Mouse (Mus musculus) forebrain, embryonic 13.5 days (tissue): ENCODE data around the gene Rab31. TPM values are rescaled to one million over a fixed set of nuclear protein-coding genes. Genes with fewer than 3 reads are reported as not detected.

Source experiments
- ATAC-seq: fragments of 200-750 bp; cut with Nextera tagmentation; 2 replicates; pipeline ENCODE4 v1.8.0; 2017
- H3K27ac ChIP-seq: fragments of 300-500 bp; sonication (generic); 2 replicates; pipeline ENCODE4 v1.5.1; 2015; ENCODE audit warnings: inconsistent platforms, mild to moderate bottlenecking, moderate library complexity
- H3K27me3 ChIP-seq: fragments of 300-500 bp; sonication (generic); 2 replicates; pipeline ENCODE4 v1.6.1; 2015; ENCODE audit warnings: mild to moderate bottlenecking, inconsistent platforms
- H3K36me3 ChIP-seq: fragments of 300-500 bp; sonication (generic); 2 replicates; pipeline ENCODE4 v1.6.1; 2015; ENCODE audit warnings: mild to moderate bottlenecking, inconsistent platforms; ENCODE audit not compliant: poor library complexity, severe bottlenecking
- H3K4me1 ChIP-seq: fragments of 300-500 bp; sonication (generic); 2 replicates; pipeline ENCODE4 v1.6.1; 2015; ENCODE audit warnings: inconsistent platforms
- H3K4me2 ChIP-seq: fragments of 300-500 bp; sonication (generic); 2 replicates; pipeline ENCODE4 v1.6.1; 2015; ENCODE audit warnings: inconsistent platforms, mild to moderate bottlenecking, moderate library complexity
- H3K4me3 ChIP-seq: fragments of 300-500 bp; sonication (generic); 2 replicates; pipeline ENCODE4 v1.5.1; 2015; ENCODE audit warnings: mild to moderate bottlenecking, inconsistent platforms
- H3K9ac ChIP-seq: fragments of 300-500 bp; sonication (generic); 2 replicates; pipeline ENCODE4 v1.6.1; 2015; ENCODE audit warnings: mild to moderate bottlenecking, inconsistent platforms
- H3K9me3 ChIP-seq: fragments of 300-500 bp; sonication (generic); replicated peaks from 2 replicates; pipeline ENCODE4 v1.6.1; 2016; ENCODE audit warnings: inconsistent platforms
- whole genome bisulfite sequencing: fragments of 180-500 bp; shearing (Covaris S2); methylation state at CpG from one replicate; pipeline ENCODE4 v1.1.7; 2015; 5-methylcytosine and 5-hydroxymethylcytosine counted together
- polyA plus RNA-seq: library from polyadenylated mRNA; unstranded; fragments of >200 nt; fragmentation: Nextera tagmentation; extraction: Ambion mirVana; gene quantifications from 2 replicates; pipeline ENCODE4 v1.2.1, GENCODE M21; 2015

Rab31 gene
- polyA plus RNA-seq, 1 experiment from 2014 or later = 66.6 TPM

- no peaks in the 10 kb centered on the region for H3K9me3 ChIP-seq
- no peak overlapping the region for H3K27ac ChIP-seq
- peaks cover 52% of the 10 kb centered on the region for H3K4me1 ChIP-seq
- H3K9ac ChIP-seq = no peak overlapping the region
- H3K4me2 ChIP-seq = no peak overlapping the region
- ATAC-seq = no peak
- H3K27me3 ChIP-seq = no peaks in the 10 kb centered on the region
- H3K36me3 ChIP-seq = no peaks in the 10 kb centered on the region
- 47% methylated on average over 7 of the region's 7 CpGs for WGBS
- H3K4me3 ChIP-seq = no peak overlapping the region
Observed at GRCm38 (mm10) chr17:65607574-65608311, 164.8 kb downstream of the Rab31 start.

- H3K9me3 ChIP-seq = no peaks in the 10 kb centered on the region
- no peak for ATAC-seq
- H3K4me3 ChIP-seq = no peak overlapping the region
- no peaks in the 10 kb centered on the region for H3K27me3 ChIP-seq
- H3K4me2 ChIP-seq = no peak overlapping the region
- H3K27ac ChIP-seq = no peak overlapping the region
- WGBS = 82% methylated on average over 4 of the region's 4 CpGs
- H3K4me1 ChIP-seq = peaks cover 45% of the 10 kb centered on the region
- no peak overlapping the region for H3K9ac ChIP-seq
- no peaks in the 10 kb centered on the region for H3K36me3 ChIP-seq
Observed at GRCm38 (mm10) chr17:65606014-65606413, 166.5 kb downstream of the Rab31 start.

GRCm38 (mm10) chr17:65604892-65605291 lies 167.7 kb downstream of the Rab31 start:
- Histone ChIP-seq H3K27ac (no peak overlapping the region), H3K4me1 (peaks cover 41% of the 10 kb centered on the region), H3K36me3 (no peaks in the 10 kb centered on the region), H3K9ac (no peak overlapping the region), H3K4me3 (no peak overlapping the region), H3K27me3 (no peaks in the 10 kb centered on the region), H3K4me2 (no peak overlapping the region), H3K9me3 (no peaks in the 10 kb centered on the region)
- no peak for ATAC-seq

GRCm38 (mm10) chr17:65604315-65604714 lies 168.2 kb downstream of the Rab31 start:
- Histone ChIP-seq H3K9me3 (no peaks in the 10 kb centered on the region), H3K9ac (no peak overlapping the region), H3K27ac (no peak overlapping the region), H3K27me3 (no peaks in the 10 kb centered on the region), H3K4me3 (no peak overlapping the region), H3K4me1 (peaks cover 35% of the 10 kb centered on the region), H3K4me2 (no peak overlapping the region), H3K36me3 (no peaks in the 10 kb centered on the region)
- ATAC-seq = no peak

Other genes starting within 250 kb of the Rab31 start
- gene Tmem232, start 232.0 kb downstream of the Rab31 start, polyA plus RNA-seq = 0.14 and 0.18 TPM in 2 replicates
- gene Vapa, start 159.2 kb downstream of the Rab31 start, polyA plus RNA-seq = 221 and 223 TPM in 2 replicates
- gene Txndc2, start 130.6 kb downstream of the Rab31 start, polyA plus RNA-seq = 0.09 and 0.16 TPM in 2 replicates
- gene Ppp4r1, start 9.8 kb upstream of the Rab31 start, polyA plus RNA-seq = 46.5 and 50.1 TPM in 2 replicates
- gene Ralbp1, start 113.0 kb upstream of the Rab31 start, polyA plus RNA-seq = 56.9 and 58.4 TPM in 2 replicates
- 75.2 and 84.1 TPM in 2 replicates for gene Twsg1, start 178.5 kb upstream of the Rab31 start, polyA plus RNA-seq